Mouse (Mus musculus) stomach, postnatal 0 days (tissue): ENCODE results near the gene Trank1.

Source experiments
- CTCF ChIP-seq: IDR thresholded peaks from 2 replicates; pipeline ENCODE4 v1.5.1; 2016; ENCODE audit warnings: antibody characterized with exemption, low read depth, mild to moderate bottlenecking, moderate library complexity
- EP300 ChIP-seq: optimal IDR thresholded peaks from 2 replicates; pipeline ENCODE3; 2016; ENCODE audit warnings: antibody characterized with exemption

GRCm38 (mm10) chr9:111412471-111413160, 101.1 kb downstream of the Trank1 start:
- TF ChIP-seq CTCF (no peak), EP300 (no peak)
